ENCODE assay signal across 11 mouse cellular contexts in the genomic region with DNA sequence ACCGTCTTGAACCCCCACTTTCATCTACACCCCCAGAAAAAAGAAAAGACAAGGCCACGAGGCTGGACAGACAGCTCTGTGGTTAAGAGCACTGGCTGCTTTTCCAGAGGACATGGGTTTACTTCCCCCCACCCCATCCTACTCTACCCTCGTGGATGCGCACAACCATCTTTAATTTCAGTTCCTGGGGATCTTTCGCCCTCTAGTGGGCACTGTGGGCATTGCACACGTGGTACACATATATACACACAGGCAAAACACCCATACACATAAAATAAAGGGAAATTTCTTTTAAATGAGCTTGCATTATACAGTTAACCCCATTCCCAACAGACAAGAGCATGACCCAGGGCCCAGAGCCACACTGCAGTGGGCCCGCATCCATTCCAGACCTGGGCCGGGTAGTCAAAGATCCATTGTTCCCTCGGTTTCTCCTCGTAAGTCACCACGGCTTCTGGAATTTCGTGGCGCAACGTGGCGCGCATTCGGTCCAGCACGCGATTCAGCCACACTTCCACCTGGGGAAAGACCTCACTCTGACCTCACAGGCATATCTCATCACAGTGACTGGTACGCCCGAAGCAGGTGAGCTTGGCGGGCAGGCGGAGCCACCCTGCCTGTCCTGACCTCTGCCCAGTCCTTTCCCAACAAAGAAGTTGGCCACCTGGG. TPM values are rescaled to one million over a fixed set of nuclear protein-coding genes. Genes with fewer than 3 reads are reported as not detected.
DNase-seq lines count a peak whose midpoint lies in the region; ATAC-seq and TF ChIP-seq lines count a peak whose summit lies in the region.
"Had no signal": no experiment of that assay in that cellular context is flagged by ENCODE, and none has a peak within 500 bp of the region (broad histone marks: within the 10 kb centered on the region; RNA-seq: fewer than 3 reads in every experiment).

No protein-coding gene starts in this region.

- ATAC-seq in hindbrain, postnatal 0 days, result no peak
- ATAC-seq in hindbrain, embryonic 16.5 days, result no peak
- ATAC-seq in stomach, postnatal 0 days (ENCODE audit: low FRiP score, low TSS enrichment), result no peak
- no peak for ATAC-seq in cerebellum, adult (ENCODE audit: insufficient number of reproducible peaks, low FRiP score, low TSS enrichment)
- ATAC-seq in forebrain, embryonic 15.5 days (replicated peaks), result no peak

- no peak overlapping the region for H3K27ac ChIP-seq in hindbrain, postnatal 0 days
- H3K27ac ChIP-seq in hindbrain, embryonic 16.5 days (ENCODE audit: low read depth, low read length), result no peak overlapping the region
- H3K27ac ChIP-seq in thymus, adult 2 months (ENCODE audit: control insufficient read depth, insufficient read depth, low read length), result no peak overlapping the region
- H3K27ac ChIP-seq in cortical plate, adult 2 months (ENCODE audit: insufficient read depth, low read length), result no peak overlapping the region
- H3K27ac ChIP-seq in stomach, postnatal 0 days (replicated peaks), result no peak overlapping the region
- no peak overlapping the region for H3K27ac ChIP-seq in forebrain, embryonic 15.5 days (replicated peaks)
- H3K27ac ChIP-seq: hindbrain, embryonic 13.5 days had no signal

- no peak for DNase-seq in hindbrain, postnatal 0 days (ENCODE audit: low spot score)
- no peak for DNase-seq in thymus, adult 2 months
- no peak for DNase-seq in thymus, postnatal 10 days (ENCODE audit: low spot score in 2 of 2)
- no peak for DNase-seq in stomach, postnatal 0 days (ENCODE audit: low spot score)
- DNase-seq: midbrain, embryonic 14.5 days; right cerebral cortex, postnatal 25 days had no signal

- H3K4me1 ChIP-seq in hindbrain, postnatal 0 days (ENCODE audit: insufficient read depth, low read length), result no peaks in the 10 kb centered on the region
- no peaks in the 10 kb centered on the region for H3K4me1 ChIP-seq in hindbrain, embryonic 16.5 days (ENCODE audit: control insufficient read depth, insufficient read depth, low read depth, low read length)
- peaks cover 17% of the 10 kb centered on the region for H3K4me1 ChIP-seq in thymus, adult 2 months (replicated peaks; ENCODE audit: control insufficient read depth, insufficient read depth, low read length)
- H3K4me1 ChIP-seq in cortical plate, adult 2 months (ENCODE audit: control insufficient read depth, insufficient read depth, low read length), result no peaks in the 10 kb centered on the region
- no peaks in the 10 kb centered on the region for H3K4me1 ChIP-seq in stomach, postnatal 0 days (replicated peaks; ENCODE audit: control insufficient read depth, insufficient read depth)
- no peaks in the 10 kb centered on the region for H3K4me1 ChIP-seq in forebrain, embryonic 15.5 days
- H3K4me1 ChIP-seq: hindbrain, embryonic 13.5 days had no signal

- no peak for TF ChIP-seq EP300 in stomach, postnatal 0 days (optimal IDR thresholded peaks at IDR 0.05)

- no peak for TF ChIP-seq POLR2A in thymus, adult 2 months (IDR thresholded peaks at IDR 0.05; ENCODE audit: control insufficient read depth, extremely low read depth, insufficient read depth, low read length, poor library complexity)
- TF ChIP-seq POLR2A in cortical plate, adult 2 months (IDR thresholded peaks at IDR 0.05; ENCODE audit: extremely low read depth, insufficient read depth, low read length), result no peak

- TF ChIP-seq CTCF in hindbrain, postnatal 0 days (IDR thresholded peaks at IDR 0.05; ENCODE audit: low read depth), result peak; percentile 72
- TF ChIP-seq CTCF in thymus, adult 2 months (IDR thresholded peaks at IDR 0.05; ENCODE audit: borderline replicate concordance, control insufficient read depth, extremely low read depth, insufficient read depth, low read length, poor library complexity), result peak; percentile 10; the same call in 1 of the 2 replicates
- TF ChIP-seq CTCF in cortical plate, adult 2 months (IDR thresholded peaks at IDR 0.05; ENCODE audit: extremely low read depth, insufficient read depth, low read length), result peak; percentile 22; the same call in 1 of the 2 replicates
- TF ChIP-seq CTCF in stomach, postnatal 0 days (IDR thresholded peaks at IDR 0.05; ENCODE audit: low read depth), result peak; percentile 70

- H3K9ac ChIP-seq in hindbrain, postnatal 0 days (replicated peaks; ENCODE audit: low read length), result no peak overlapping the region
- H3K9ac ChIP-seq in hindbrain, embryonic 16.5 days (ENCODE audit: low read depth, low read length), result no peak overlapping the region
- H3K9ac ChIP-seq in stomach, postnatal 0 days (ENCODE audit: low read length), result no peak overlapping the region
- no peak overlapping the region for H3K9ac ChIP-seq in forebrain, embryonic 15.5 days (replicated peaks)
- H3K9ac ChIP-seq: hindbrain, embryonic 13.5 days had no signal

- no peaks in the 10 kb centered on the region for H3K27me3 ChIP-seq in hindbrain, postnatal 0 days (ENCODE audit: insufficient read depth, low read length)
- no peaks in the 10 kb centered on the region for H3K27me3 ChIP-seq in hindbrain, embryonic 16.5 days (replicated peaks; ENCODE audit: control insufficient read depth, insufficient read depth, low read length)
- no peaks in the 10 kb centered on the region for H3K27me3 ChIP-seq in thymus, adult 2 months (ENCODE audit: control insufficient read depth, insufficient read depth, low read length)
- no peaks in the 10 kb centered on the region for H3K27me3 ChIP-seq in stomach, postnatal 0 days (ENCODE audit: control insufficient read depth, insufficient read depth, low read length)
- H3K27me3 ChIP-seq in forebrain, embryonic 15.5 days, result no peaks in the 10 kb centered on the region
- H3K27me3 ChIP-seq: hindbrain, embryonic 13.5 days had no signal

- H3K36me3 ChIP-seq in hindbrain, postnatal 0 days (ENCODE audit: insufficient read depth, low read length), result no peaks in the 10 kb centered on the region
- H3K36me3 ChIP-seq in hindbrain, embryonic 16.5 days (ENCODE audit: control insufficient read depth, insufficient read depth, low read length), result no peaks in the 10 kb centered on the region
- H3K36me3 ChIP-seq in thymus, adult 2 months (ENCODE audit: control insufficient read depth, insufficient read depth, low read length), result no peaks in the 10 kb centered on the region
- H3K36me3 ChIP-seq in stomach, postnatal 0 days (ENCODE audit: control insufficient read depth, insufficient read depth, low read length), result no peaks in the 10 kb centered on the region
- no peaks in the 10 kb centered on the region for H3K36me3 ChIP-seq in forebrain, embryonic 15.5 days

- WGBS in hindbrain, postnatal 0 days, result 86% methylated on average over 23 of the region's 23 CpGs
- 88% methylated on average over 23 of the region's 23 CpGs for WGBS in hindbrain, embryonic 16.5 days
- WGBS in thymus, adult 2 months, result 90% methylated on average over 23 of the region's 23 CpGs
- 87% methylated on average over 23 of the region's 23 CpGs for WGBS in stomach, postnatal 0 days
- 89% methylated on average over 23 of the region's 23 CpGs for WGBS in forebrain, embryonic 15.5 days

- H3K4me3 ChIP-seq in hindbrain, postnatal 0 days (ENCODE audit: low read length), result no peak overlapping the region
- H3K4me3 ChIP-seq in hindbrain, embryonic 16.5 days (ENCODE audit: low read length), result no peak overlapping the region
- H3K4me3 ChIP-seq in thymus, adult 2 months (ENCODE audit: control insufficient read depth, insufficient read depth, low read length), result no peak overlapping the region
- no peak overlapping the region for H3K4me3 ChIP-seq in cortical plate, adult 2 months (ENCODE audit: insufficient read depth, low read length)
- no peak overlapping the region for H3K4me3 ChIP-seq in stomach, postnatal 0 days (ENCODE audit: low read depth, low read length)
- H3K4me3 ChIP-seq in forebrain, embryonic 15.5 days, result no peak overlapping the region
- H3K4me3 ChIP-seq: hindbrain, embryonic 13.5 days had no signal

- no peak overlapping the region for H3K4me2 ChIP-seq in hindbrain, postnatal 0 days (ENCODE audit: low read depth, low read length)
- no peak overlapping the region for H3K4me2 ChIP-seq in hindbrain, embryonic 16.5 days (ENCODE audit: low read length)
- H3K4me2 ChIP-seq in stomach, postnatal 0 days (replicated peaks; ENCODE audit: low read depth), result no peak overlapping the region
- H3K4me2 ChIP-seq in forebrain, embryonic 15.5 days (replicated peaks), result no peak overlapping the region
- H3K4me2 ChIP-seq: hindbrain, embryonic 13.5 days had no signal

- H3K9me3 ChIP-seq in hindbrain, postnatal 0 days (ENCODE audit: low read length), result no peaks in the 10 kb centered on the region
- H3K9me3 ChIP-seq in hindbrain, embryonic 16.5 days (ENCODE audit: control insufficient read depth, low read length), result 0 out of 2 replicates have a peak, but pooled peaks cover 3% of the 10 kb centered on the region
- H3K9me3 ChIP-seq in stomach, postnatal 0 days (ENCODE audit: control insufficient read depth, low read length), result no peaks in the 10 kb centered on the region
- H3K9me3 ChIP-seq in forebrain, embryonic 15.5 days, result no peaks in the 10 kb centered on the region

RNA-seq across cellular contexts. Expression of gene Dnah17, which starts 39.3 kb away (rescaled TPM):
- 0.07 TPM in 1 of 2 replicates, not detected in the other for total RNA-seq in hindbrain, postnatal 0 days (2014; rRNA removed)
- 0.13 and 0.16 TPM in 2 replicates for polyA plus RNA-seq in hindbrain, postnatal 0 days (2015; fragmentation: Nextera tagmentation; extraction: Ambion mirVana)
- polyA plus RNA-seq in hindbrain, embryonic 16.5 days (2015; fragmentation: Nextera tagmentation; extraction: Ambion mirVana), result 0.22 and 0.23 TPM in 2 replicates
- polyA plus RNA-seq in thymus, adult 2 months (2012; rRNA removed), result 1.8 and 2.3 TPM in 2 replicates
- 0.06 and 0.10 TPM in 2 replicates for polyA plus RNA-seq in cortical plate, adult 2 months (2012; rRNA removed)
- polyA plus RNA-seq in stomach, postnatal 0 days (2015; fragmentation: Nextera tagmentation; extraction: Ambion mirVana), result 0.04 and 0.06 TPM in 2 replicates
- polyA plus RNA-seq in forebrain, embryonic 15.5 days (2015; fragmentation: Nextera tagmentation; extraction: Ambion mirVana), result 0.27 TPM in 2 replicates

Comparison
In these comparisons a context has a peak if more than half of its experiments do, and no peak if none do; other contexts are left out.
1. CTCF ChIP-seq: peak in every context shown above with its lines; median percentile 72 in hindbrain, postnatal 0 days; 70 in stomach, postnatal 0 days; 22 in cortical plate, adult 2 months; 10 in thymus, adult 2 months.